ENCODE assay signal across 15 mouse cellular contexts in the genomic region with DNA sequence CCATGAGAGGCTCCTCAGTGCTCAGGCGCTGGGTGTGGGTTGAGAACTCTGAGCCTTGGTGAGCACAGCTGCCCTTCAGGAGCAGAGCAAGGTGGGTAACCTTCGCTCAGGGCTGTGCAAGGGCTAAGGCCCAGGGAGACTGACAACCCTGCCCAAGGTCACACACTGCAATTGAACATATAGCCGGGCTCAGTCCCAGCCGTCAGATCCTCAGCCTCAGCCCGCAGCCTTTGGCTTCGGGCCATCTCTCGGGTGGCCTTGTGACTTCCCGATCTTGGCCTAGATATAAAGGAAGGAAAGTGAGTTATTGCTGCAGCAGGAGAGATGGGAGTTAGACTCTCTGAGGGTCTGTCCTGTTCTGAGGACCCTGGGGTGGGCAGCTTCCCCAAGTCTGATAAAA.
DNase-seq lines count a peak whose midpoint lies in the region; TF ChIP-seq lines count a peak whose summit lies in the region.
"Had no signal": no experiment of that assay in that cellular context is flagged by ENCODE, and none has a peak within 500 bp of the region (broad histone marks: within the 10 kb centered on the region; RNA-seq: fewer than 3 reads in every experiment).

No protein-coding gene starts in this region.

- no peak for TF ChIP-seq CTCF in kidney, adult 2 months (conservative IDR thresholded peaks at IDR 0.05; ENCODE audit: insufficient read depth, insufficient read length, low read depth, low read length)

- TF ChIP-seq POLR2A in kidney, adult 2 months (IDR thresholded peaks at IDR 0.05; ENCODE audit: low read depth, low read length), result no peak

- H3K36me3 ChIP-seq in kidney, adult 2 months (ENCODE audit: control insufficient read depth, insufficient read depth, low read length), result no peaks in the 10 kb centered on the region
- H3K36me3 ChIP-seq: embryonic facial prominence, embryonic 15.5 days; limb, embryonic 13.5 days had no signal

- no peaks in the 10 kb centered on the region for H3K4me1 ChIP-seq in kidney, adult 2 months (ENCODE audit: control insufficient read depth, insufficient read depth, low read length)
- H3K4me1 ChIP-seq: embryonic facial prominence, embryonic 15.5 days; limb, embryonic 13.5 days had no signal

- 40% methylated on average over 8 of the region's 8 CpGs for WGBS in kidney, adult 2 months

- no peak overlapping the region for H3K27ac ChIP-seq in kidney, adult 2 months (ENCODE audit: insufficient read depth, low read depth, low read length)
- H3K27ac ChIP-seq: embryonic facial prominence, embryonic 15.5 days; heart, adult 2 months; limb, embryonic 13.5 days had no signal

- DNase-seq in kidney, adult 2 months, result peak; percentile 27
- no peak for DNase-seq in kidney, adult 9 months
- DNase-seq in 416B (ENCODE audit: low read depth), result peak; percentile 80
- peak; percentile 88 for DNase-seq in adrenal gland, adult 2 months
- peak; percentile 56 to 64 for DNase-seq in cerebellum, postnatal 14 days
- no peak for DNase-seq in layer of hippocampus, adult 18-20 months (ENCODE audit: low spot score in 2 of 2)
- DNase-seq in yolk sac, embryonic 10.5 days (ENCODE audit: low spot score), result no peak
- DNase-seq in urinary bladder, postnatal 36 days (ENCODE audit: low spot score in 2 of 2), result no peak
- DNase-seq: heart, adult 2 months; layer of hippocampus, postnatal 36 days; lung, postnatal 14 days; midbrain, embryonic 14.5 days; right cerebral cortex, postnatal 25 days had no signal

- no peaks in the 10 kb centered on the region for H3K27me3 ChIP-seq in kidney, adult 2 months (replicated peaks; ENCODE audit: control insufficient read depth, insufficient read depth, low read length)
- H3K27me3 ChIP-seq: limb, embryonic 13.5 days had no signal

- H3K4me3 ChIP-seq in kidney, adult 2 months (ENCODE audit: insufficient read depth, low read depth, low read length), result no peak overlapping the region
- H3K4me3 ChIP-seq: embryonic facial prominence, embryonic 15.5 days; heart, adult 2 months; limb, embryonic 13.5 days had no signal

Comparison
In these comparisons a context has a peak if more than half of its experiments do, and no peak if none do; other contexts are left out.
1. DNase-seq: peak in kidney, adult 2 months (single experiment), 416B (single experiment), adrenal gland, adult 2 months (single experiment) and cerebellum, postnatal 14 days (2 of 2); none in kidney, adult 9 months (single experiment), layer of hippocampus, adult 18-20 months (0 of 2), yolk sac, embryonic 10.5 days (single experiment) and urinary bladder, postnatal 36 days (0 of 2).